Mouse (Mus musculus): Measurements from ENCODE around the gene Purb. TPM values are rescaled to one million over a fixed set of nuclear protein-coding genes. Genes with fewer than 3 reads are reported as not detected.
"Not testable (repeated sequence)": the region's sequence is repeated elsewhere in the genome, so short reads cannot be mapped to it uniquely, and the experiment has no call there.

The Purb gene
- polyA plus RNA-seq, 1 experiment from 2014 or later, result 28.7 TPM

GRCm38 (mm10) chr11:6471054-6471453, 4.7 kb downstream of the Purb start:
- no peaks in the 10 kb centered on the region for H3K27me3 ChIP-seq
- H3K9me3 ChIP-seq (replicated peaks), result no peaks in the 10 kb centered on the region
- H3K4me1 ChIP-seq, result peaks cover 45% of the 10 kb centered on the region
- no peak overlapping the region for H3K9ac ChIP-seq
- WGBS, result 37% methylated on average over 2 of the region's 2 CpGs
- H3K4me3 ChIP-seq (replicated peaks), result peak overlapping the region; percentile 36
- no peak for ATAC-seq (ENCODE audit: insufficient number of reproducible peaks, low FRiP score, low TSS enrichment, low read depth)
- H3K36me3 ChIP-seq, result peaks cover 21% of the 10 kb centered on the region
- H3K4me2 ChIP-seq (replicated peaks), result peak overlapping the region; percentile 51
- H3K27ac ChIP-seq (replicated peaks), result 0 out of 2 replicates have a peak overlapping the region, but pooled peaks have one; percentile 22

- Histone ChIP-seq H3K9me3 (replicated peaks) (no peaks in the 10 kb centered on the region), H3K4me2 (replicated peaks) (no peak overlapping the region), H3K9ac (no peak overlapping the region), H3K4me3 (replicated peaks) (no peak overlapping the region), H3K36me3 (peaks cover 23% of the 10 kb centered on the region), H3K4me1 (peaks cover 34% of the 10 kb centered on the region), H3K27ac (replicated peaks) (no peak overlapping the region), H3K27me3 (no peaks in the 10 kb centered on the region)
- WGBS, result 60% methylated on average over 2 of the region's 2 CpGs
- ATAC-seq (ENCODE audit: insufficient number of reproducible peaks, low FRiP score, low TSS enrichment, low read depth), result no peak
Observed at GRCm38 (mm10) chr11:6468541-6468940, 7.2 kb downstream of the Purb start.

GRCm38 (mm10) chr11:6465122-6465521, 10.6 kb downstream of the Purb start:
- Histone ChIP-seq H3K4me1 (peaks cover 8% of the 10 kb centered on the region; the same call in 1 of the 2 replicates), H3K27ac (replicated peaks) (no peak overlapping the region), H3K9ac (no peak overlapping the region), H3K27me3 (no peaks in the 10 kb centered on the region), H3K4me2 (replicated peaks) (no peak overlapping the region), H3K9me3 (replicated peaks) (no peaks in the 10 kb centered on the region), H3K4me3 (replicated peaks) (no peak overlapping the region), H3K36me3 (peaks cover 23% of the 10 kb centered on the region)
- no peak for ATAC-seq (ENCODE audit: insufficient number of reproducible peaks, low FRiP score, low TSS enrichment, low read depth)
- WGBS, result 30% methylated on average over 4 of the region's 4 CpGs

GRCm38 (mm10) chr11:6463159-6463837, 12.4 kb downstream of the Purb start:
- Histone ChIP-seq H3K36me3 (peaks cover 20% of the 10 kb centered on the region), H3K4me1 (0 out of 2 replicates have a peak, but pooled peaks cover 4% of the 10 kb centered on the region), H3K9me3 (replicated peaks) (no peaks in the 10 kb centered on the region), H3K9ac (no peak overlapping the region), H3K4me2 (replicated peaks) (no peak overlapping the region), H3K4me3 (replicated peaks) (no peak overlapping the region), H3K27ac (replicated peaks) (no peak overlapping the region), H3K27me3 (no peaks in the 10 kb centered on the region)
- WGBS, result 90% methylated on average over 6 of the region's 6 CpGs
- ATAC-seq (ENCODE audit: insufficient number of reproducible peaks, low FRiP score, low TSS enrichment, low read depth), result no peak

- H3K9me3 ChIP-seq (replicated peaks), result no peaks in the 10 kb centered on the region
- no peaks in the 10 kb centered on the region for H3K27me3 ChIP-seq
- H3K4me1 ChIP-seq, result no peaks in the 10 kb centered on the region
- H3K9ac ChIP-seq, result no peak overlapping the region
- no peak overlapping the region for H3K4me3 ChIP-seq (replicated peaks)
- no peak overlapping the region for H3K27ac ChIP-seq (replicated peaks)
- no peak for ATAC-seq (ENCODE audit: insufficient number of reproducible peaks, low FRiP score, low TSS enrichment, low read depth)
- no peaks in the 10 kb centered on the region for H3K36me3 ChIP-seq
- H3K4me2 ChIP-seq (replicated peaks), result no peak overlapping the region
- WGBS, result 80% methylated on average over 6 of the region's 6 CpGs
Observed at GRCm38 (mm10) chr11:6456083-6456482, 19.6 kb downstream of the Purb start.

- H3K4me2 ChIP-seq (replicated peaks); H3K27me3 ChIP-seq; H3K4me1 ChIP-seq; H3K4me3 ChIP-seq (replicated peaks); H3K9ac ChIP-seq; H3K9me3 ChIP-seq (replicated peaks); H3K27ac ChIP-seq (replicated peaks); ATAC-seq (ENCODE audit: insufficient number of reproducible peaks, low FRiP score, low TSS enrichment, low read depth); H3K36me3 ChIP-seq: not testable (repeated sequence)
- 92% methylated on average over 5 of the region's 5 CpGs for WGBS
Observed at GRCm38 (mm10) chr11:6448155-6448554, 27.6 kb downstream of the Purb start.

- WGBS, result 91% methylated on average over 4 of the region's 4 CpGs
- Histone ChIP-seq H3K4me2 (replicated peaks) (no peak overlapping the region), H3K4me1 (peaks cover 3% of the 10 kb centered on the region; the same call in 1 of the 2 replicates), H3K27ac (replicated peaks) (no peak overlapping the region), H3K27me3 (no peaks in the 10 kb centered on the region), H3K9ac (no peak overlapping the region), H3K36me3 (no peaks in the 10 kb centered on the region), H3K9me3 (replicated peaks) (no peaks in the 10 kb centered on the region), H3K4me3 (replicated peaks) (no peak overlapping the region)
- ATAC-seq (ENCODE audit: insufficient number of reproducible peaks, low FRiP score, low TSS enrichment, low read depth), result no peak
Observed at GRCm38 (mm10) chr11:6447493-6447892, 28.2 kb downstream of the Purb start.

- no peak overlapping the region for H3K27ac ChIP-seq (replicated peaks)
- H3K4me3 ChIP-seq (replicated peaks), result no peak overlapping the region
- 85% methylated on average over 7 of the region's 7 CpGs for WGBS
Observed at GRCm38 (mm10) chr11:6445951-6446350, 29.8 kb downstream of the Purb start.

GRCm38 (mm10) chr11:6445441-6445840, 30.3 kb downstream of the Purb start:
- H3K27me3 ChIP-seq, result no peaks in the 10 kb centered on the region
- no peak overlapping the region for H3K4me3 ChIP-seq (replicated peaks)
- 83% methylated on average over 4 of the region's 4 CpGs for WGBS
- H3K4me1 ChIP-seq, result peaks cover 3% of the 10 kb centered on the region; the same call in 1 of the 2 replicates
- no peak for ATAC-seq (ENCODE audit: insufficient number of reproducible peaks, low FRiP score, low TSS enrichment, low read depth)
- H3K4me2 ChIP-seq (replicated peaks), result no peak overlapping the region
- no peak overlapping the region for H3K27ac ChIP-seq (replicated peaks)
- no peak overlapping the region for H3K9ac ChIP-seq
- H3K36me3 ChIP-seq, result peaks cover 4% of the 10 kb centered on the region; the same call in 1 of the 2 replicates
- H3K9me3 ChIP-seq (replicated peaks), result no peaks in the 10 kb centered on the region

More at GRCm38 (mm10) chr11:6445951-6446350, 29.8 kb downstream of the Purb start:
- Histone ChIP-seq H3K27me3 (no peaks in the 10 kb centered on the region), H3K4me2 (replicated peaks) (no peak overlapping the region), H3K4me1 (peaks cover 3% of the 10 kb centered on the region; the same call in 1 of the 2 replicates), H3K36me3 (peaks cover 4% of the 10 kb centered on the region; the same call in 1 of the 2 replicates), H3K9me3 (replicated peaks) (no peaks in the 10 kb centered on the region), H3K9ac (no peak overlapping the region)
- ATAC-seq (ENCODE audit: insufficient number of reproducible peaks, low FRiP score, low TSS enrichment, low read depth), result no peak

GRCm38 (mm10) chr11:6444077-6444853, 31.5 kb downstream of the Purb start, which contains the start of gene H2afv:
H2afv (minus strand) TSS chr11:6444443.
- H3K4me2 ChIP-seq (replicated peaks), result peak within 1 kb of the TSS; percentile 56
- H3K9me3 ChIP-seq (replicated peaks), result no peaks in the 10 kb centered on the region
- H3K4me3 ChIP-seq (replicated peaks), result peak within 1 kb of the TSS; percentile 90
- under 1% methylated on average over 76 of the region's 80 CpGs for WGBS
- peak within 1 kb of the TSS; percentile 90 for H3K9ac ChIP-seq
- peak; percentile 99 for ATAC-seq (ENCODE audit: insufficient number of reproducible peaks, low FRiP score, low TSS enrichment, low read depth)
- H3K27ac ChIP-seq (replicated peaks), result peak within 1 kb of the TSS; percentile 97
- peaks cover 4% of the 10 kb centered on the region; the same call in 1 of the 2 replicates for H3K36me3 ChIP-seq
- H3K4me1 ChIP-seq, result peaks cover 3% of the 10 kb centered on the region; the same call in 1 of the 2 replicates
- no peaks in the 10 kb centered on the region for H3K27me3 ChIP-seq

GRCm38 (mm10) chr11:6443727-6444076, 32.0 kb downstream of the Purb start:
- Histone ChIP-seq H3K27me3 (no peaks in the 10 kb centered on the region), H3K4me2 (replicated peaks) (peak overlapping the region; percentile 55), H3K9ac (peak overlapping the region; percentile 90), H3K4me3 (replicated peaks) (peak overlapping the region; percentile 90), H3K36me3 (peaks cover 4% of the 10 kb centered on the region; the same call in 1 of the 2 replicates), H3K27ac (replicated peaks) (peak overlapping the region; percentile 97), H3K9me3 (replicated peaks) (no peaks in the 10 kb centered on the region), H3K4me1 (peaks cover 3% of the 10 kb centered on the region; the same call in 1 of the 2 replicates)
- ATAC-seq (ENCODE audit: insufficient number of reproducible peaks, low FRiP score, low TSS enrichment, low read depth), result no peak
- under 1% methylated on average over 10 of the region's 10 CpGs for WGBS
